Mouse (Mus musculus) lung, postnatal 0 days (tissue): ENCODE data around the gene Coro2b.

Experiments used
- CTCF ChIP-seq: IDR thresholded peaks from 2 replicates; pipeline ENCODE4 v1.5.1; 2016; ENCODE audit warnings: antibody characterized with exemption, mild to moderate bottlenecking
- EP300 ChIP-seq: IDR thresholded peaks from 2 replicates; pipeline ENCODE4 v1.6.1; 2016; ENCODE audit warnings: antibody characterized with exemption, mild to moderate bottlenecking, control low read depth

DNA sequence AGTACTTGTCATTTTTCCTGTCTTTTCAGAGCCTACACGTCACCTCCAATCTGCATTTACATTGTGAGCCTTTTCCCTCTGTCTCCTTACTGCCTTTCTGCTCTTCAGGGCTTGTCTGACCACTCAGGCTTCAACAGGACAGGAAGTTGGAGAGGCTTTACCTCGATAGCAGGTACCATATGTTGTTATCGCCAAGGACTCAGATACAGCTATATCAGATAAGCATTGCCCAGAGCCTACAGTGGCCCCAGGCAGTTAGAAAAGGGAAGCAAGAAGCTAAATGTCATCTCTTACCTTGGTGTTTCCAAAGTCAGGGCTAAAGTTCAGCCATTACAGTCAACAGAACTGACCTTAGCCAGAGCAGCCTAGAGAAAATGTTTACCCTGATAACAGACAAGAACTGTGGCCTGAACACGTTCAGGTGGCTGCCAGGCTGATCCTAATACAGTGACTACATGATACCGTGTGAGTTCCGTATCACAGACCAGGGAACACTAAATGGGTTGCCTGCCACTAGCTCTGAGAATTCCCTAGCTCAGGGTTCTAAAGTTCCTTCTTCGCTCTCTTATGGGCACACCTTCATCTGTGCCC, 130.3 kb downstream of the Coro2b start:
- TF ChIP-seq CTCF: no peak
- no peak for TF ChIP-seq EP300
